Mouse (Mus musculus) lung, adult 2 months (tissue): ENCODE measurements at regions not wholly inside any gene's neighbourhood (a gene's known extent, or its start where the extent isn't known, plus 50 kb on each side); places are given as distances from the start of the nearest gene placed in this dataset.

Experiments used
- CTCF ChIP-seq: fragments of 200-500 bp; IDR thresholded peaks from 2 replicates; pipeline ENCODE4 v1.5.1; 2011; ENCODE audit warnings: mild to moderate bottlenecking, low read length, control low read depth; ENCODE audit not compliant: insufficient read depth
- POLR2A ChIP-seq: fragments of 200-500 bp; IDR thresholded peaks from 2 replicates; pipeline ENCODE4 v1.6.1; 2011; ENCODE audit warnings: low read depth, mild to moderate bottlenecking, control low read depth, low read length, borderline replicate concordance; ENCODE audit errors: extremely low read depth

DNA sequence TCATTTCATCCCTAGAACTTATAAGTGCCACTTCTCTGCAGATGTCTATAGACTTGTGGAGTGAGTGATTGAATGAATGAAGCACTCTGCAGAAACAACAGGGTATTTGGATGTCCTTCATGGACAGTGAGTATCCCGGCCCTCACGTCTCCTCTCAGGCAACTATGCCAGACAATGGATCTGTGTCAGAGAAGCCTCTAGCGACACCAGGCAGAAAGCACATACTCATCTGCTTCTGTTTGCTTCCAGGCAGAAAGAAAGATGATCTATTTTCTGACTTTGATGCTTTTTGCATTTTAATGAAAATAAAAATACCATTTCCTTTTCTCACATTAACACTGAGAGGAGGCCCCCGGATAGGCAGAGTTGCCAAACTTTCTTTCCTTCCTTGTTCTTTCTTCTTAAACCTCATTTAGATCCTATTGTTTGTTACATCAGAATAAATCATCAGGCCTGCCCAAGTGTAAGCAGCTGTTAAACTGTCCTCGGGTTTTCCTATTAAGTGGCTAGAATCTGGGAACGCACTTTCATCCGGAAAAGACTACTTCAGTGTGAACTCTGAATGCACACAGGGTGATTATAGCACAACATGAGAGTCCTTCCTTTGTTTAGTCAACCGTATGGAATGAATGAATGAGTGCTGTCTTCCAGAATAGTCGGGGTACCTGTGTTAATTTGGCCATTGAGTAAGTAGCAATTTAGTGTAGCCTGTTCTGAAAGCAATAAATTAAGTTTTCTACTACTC, 350.9 kb upstream of the Pcsk5 start:
- no peak for TF ChIP-seq POLR2A
- no peak for TF ChIP-seq CTCF
